Mouse (Mus musculus) heart, embryonic 16.5 days (tissue): ENCODE results near the gene Pla2g2d. TPM values are rescaled to one million over a fixed set of nuclear protein-coding genes. Genes with fewer than 3 reads are reported as not detected.

Source experiments
- ATAC-seq: fragments of 200-750 bp; cut with Nextera tagmentation; replicated peaks from 2 replicates; pipeline ENCODE4 v1.8.0; 2017; ENCODE audit warnings: moderate number of reproducible peaks; ENCODE audit not compliant: insufficient read depth, low FRiP score; ENCODE audit errors: extremely low read depth
- H3K27ac ChIP-seq: fragments of 300-500 bp; sonication (generic); 2 replicates; pipeline ENCODE4 v1.5.1; 2014; ENCODE audit warnings: mild to moderate bottlenecking, low read length, control low read depth, moderate library complexity
- H3K27me3 ChIP-seq: fragments of 300-500 bp; sonication (generic); 2 replicates; pipeline ENCODE4 v1.6.1; 2014; ENCODE audit warnings: low read length, mixed read lengths; ENCODE audit not compliant: control insufficient read depth, insufficient read depth
- H3K36me3 ChIP-seq: fragments of 300-500 bp; sonication (generic); 2 replicates; pipeline ENCODE4 v1.6.1; 2014; ENCODE audit not compliant: control insufficient read depth, insufficient read depth
- H3K4me1 ChIP-seq: fragments of 300-500 bp; sonication (generic); 2 replicates; pipeline ENCODE4 v1.6.1; 2014; ENCODE audit warnings: low read length, mixed read lengths; ENCODE audit not compliant: control insufficient read depth, insufficient read depth
- H3K4me2 ChIP-seq: fragments of 300-500 bp; sonication (generic); 2 replicates; pipeline ENCODE4 v1.6.1; 2014; ENCODE audit warnings: low read depth, mild to moderate bottlenecking, control low read depth, low read length
- H3K4me3 ChIP-seq: fragments of 300-500 bp; sonication (generic); 2 replicates; pipeline ENCODE4 v1.5.1; 2014; ENCODE audit warnings: mild to moderate bottlenecking, control low read depth, low read length
- H3K9ac ChIP-seq: fragments of 300-500 bp; sonication (generic); 2 replicates; pipeline ENCODE4 v1.6.1; 2014; ENCODE audit warnings: low read length, control low read depth
- H3K9me3 ChIP-seq: fragments of 300-500 bp; sonication (generic); replicated peaks from 2 replicates; pipeline ENCODE4 v1.6.1; 2016; ENCODE audit warnings: low read length; ENCODE audit not compliant: control insufficient read depth
- WGBS: fragments of 180-500 bp; shearing (Covaris S2); extraction: QIAGEN DNeasy Blood & Tissue Kit; methylation state at CpG from one replicate; pipeline ENCODE4 v1.1.7; 2014; 5-methylcytosine and 5-hydroxymethylcytosine counted together
- polyA plus RNA-seq: library from polyadenylated mRNA; unstranded; fragments of >200 nt; fragmentation: Nextera tagmentation; extraction: Ambion mirVana; gene quantifications from 2 replicates; pipeline ENCODE4 v1.2.1, GENCODE M21; 2015

Pla2g2d gene
- polyA plus RNA-seq, 1 experiment from 2014 or later: not detected

- no peaks in the 10 kb centered on the region for H3K4me1 ChIP-seq
- ATAC-seq: no peak
- no peak overlapping the region for H3K4me2 ChIP-seq
- H3K36me3 ChIP-seq: no peaks in the 10 kb centered on the region
- H3K4me3 ChIP-seq: no peak overlapping the region
- H3K9me3 ChIP-seq: no peaks in the 10 kb centered on the region
- WGBS: 33% methylated on average over 9 of the region's 9 CpGs
- H3K27ac ChIP-seq: no peak overlapping the region
- peaks cover 3% of the 10 kb centered on the region; the same call in 1 of the 2 replicates for H3K27me3 ChIP-seq
- no peak overlapping the region for H3K9ac ChIP-seq
These were observed 17.1 kb downstream of the Pla2g2d start for GRCm38 (mm10) chr4:138792599-138792998.

GRCm38 (mm10) chr4:138793276-138793675 is 17.7 kb downstream of the Pla2g2d start:
- no peak for ATAC-seq
- Histone ChIP-seq H3K4me1 (no peaks in the 10 kb centered on the region), H3K36me3 (no peaks in the 10 kb centered on the region), H3K9me3 (no peaks in the 10 kb centered on the region), H3K4me2 (no peak overlapping the region), H3K4me3 (no peak overlapping the region), H3K27me3 (peaks cover 2% of the 10 kb centered on the region; the same call in 1 of the 2 replicates), H3K27ac (no peak overlapping the region), H3K9ac (no peak overlapping the region)
- 58% methylated on average over 2 of the region's 2 CpGs for WGBS

- H3K27me3 ChIP-seq: peaks cover 2% of the 10 kb centered on the region; the same call in 1 of the 2 replicates
- no peak for ATAC-seq
- WGBS: 81% methylated on average over 6 of the region's 6 CpGs
These were observed 18.8 kb downstream of the Pla2g2d start for GRCm38 (mm10) chr4:138794344-138794743.

GRCm38 (mm10) chr4:138796513-138797216 is 21.1 kb downstream of the Pla2g2d start:
- H3K4me2 ChIP-seq: no peak overlapping the region
- peaks cover 3% of the 10 kb centered on the region for H3K27me3 ChIP-seq
- 43% methylated on average over 6 of the region's 6 CpGs for WGBS
- no peak overlapping the region for H3K27ac ChIP-seq
- H3K36me3 ChIP-seq: no peaks in the 10 kb centered on the region
- no peaks in the 10 kb centered on the region for H3K9me3 ChIP-seq
- H3K9ac ChIP-seq: no peak overlapping the region
- H3K4me1 ChIP-seq: peaks cover 4% of the 10 kb centered on the region; the same call in 1 of the 2 replicates
- ATAC-seq: no peak
- H3K4me3 ChIP-seq: no peak overlapping the region

More at GRCm38 (mm10) chr4:138794344-138794743, 18.8 kb downstream of the Pla2g2d start:
- H3K4me2 ChIP-seq: no peak overlapping the region
- H3K4me3 ChIP-seq: no peak overlapping the region
- H3K9me3 ChIP-seq: no peaks in the 10 kb centered on the region
- H3K4me1 ChIP-seq: no peaks in the 10 kb centered on the region
- H3K36me3 ChIP-seq: no peaks in the 10 kb centered on the region
- no peak overlapping the region for H3K9ac ChIP-seq
- no peak overlapping the region for H3K27ac ChIP-seq

GRCm38 (mm10) chr4:138797217-138797570 is 21.7 kb downstream of the Pla2g2d start:
- Histone ChIP-seq H3K9ac (no peak overlapping the region), H3K9me3 (no peaks in the 10 kb centered on the region; the same call in 1 of the 2 replicates), H3K4me3 (no peak overlapping the region), H3K27ac (no peak overlapping the region), H3K36me3 (no peaks in the 10 kb centered on the region), H3K4me1 (peaks cover 4% of the 10 kb centered on the region; the same call in 1 of the 2 replicates), H3K27me3 (peaks cover 4% of the 10 kb centered on the region), H3K4me2 (no peak overlapping the region)
- no peak for ATAC-seq
- 74% methylated on average over 4 of the region's 4 CpGs for WGBS

GRCm38 (mm10) chr4:138800134-138800744 is 24.7 kb downstream of the Pla2g2d start:
- WGBS: 52% methylated on average over 12 of the region's 12 CpGs
- Histone ChIP-seq H3K4me2 (peak overlapping the region; percentile 8; the same call in 1 of the 2 replicates), H3K27me3 (peaks cover 8% of the 10 kb centered on the region), H3K4me1 (peaks cover 4% of the 10 kb centered on the region; the same call in 1 of the 2 replicates), H3K27ac (no peak overlapping the region), H3K9ac (no peak overlapping the region), H3K9me3 (no peaks in the 10 kb centered on the region; the same call in 1 of the 2 replicates), H3K4me3 (no peak overlapping the region), H3K36me3 (no peaks in the 10 kb centered on the region)
- ATAC-seq: 0 out of 2 replicates have a peak, but pooled peaks have one; percentile 10

GRCm38 (mm10) chr4:138801631-138802030 is 26.1 kb downstream of the Pla2g2d start:
- Histone ChIP-seq H3K36me3 (no peaks in the 10 kb centered on the region), H3K27ac (no peak overlapping the region), H3K27me3 (peaks cover 8% of the 10 kb centered on the region), H3K4me2 (no peak overlapping the region), H3K9me3 (no peaks in the 10 kb centered on the region; the same call in 1 of the 2 replicates), H3K4me1 (peaks cover 4% of the 10 kb centered on the region; the same call in 1 of the 2 replicates), H3K9ac (no peak overlapping the region), H3K4me3 (no peak overlapping the region)
- 71% methylated on average over 4 of the region's 4 CpGs for WGBS
- no peak for ATAC-seq

- no peak for ATAC-seq
- H3K4me1 ChIP-seq: peaks cover 4% of the 10 kb centered on the region; the same call in 1 of the 2 replicates
- H3K4me3 ChIP-seq: no peak overlapping the region
- WGBS: 88% methylated on average over 11 of the region's 11 CpGs
- H3K9me3 ChIP-seq: no peaks in the 10 kb centered on the region; the same call in 1 of the 2 replicates
- peaks cover 8% of the 10 kb centered on the region for H3K27me3 ChIP-seq
- no peaks in the 10 kb centered on the region for H3K36me3 ChIP-seq
- H3K27ac ChIP-seq: no peak overlapping the region
- no peak overlapping the region for H3K4me2 ChIP-seq
- no peak overlapping the region for H3K9ac ChIP-seq
These were observed 27.4 kb downstream of the Pla2g2d start for GRCm38 (mm10) chr4:138802917-138803316.

GRCm38 (mm10) chr4:138805248-138805647 is 29.7 kb downstream of the Pla2g2d start:
- 72% methylated on average over 8 of the region's 8 CpGs for WGBS
- H3K36me3 ChIP-seq: no peaks in the 10 kb centered on the region
- H3K27me3 ChIP-seq: peaks cover 19% of the 10 kb centered on the region
- H3K9me3 ChIP-seq: no peaks in the 10 kb centered on the region; the same call in 1 of the 2 replicates
- H3K9ac ChIP-seq: no peak overlapping the region
- H3K4me3 ChIP-seq: no peak overlapping the region
- H3K4me2 ChIP-seq: no peak overlapping the region
- H3K4me1 ChIP-seq: peaks cover under 1% of the 10 kb centered on the region; the same call in 1 of the 2 replicates
- no peak overlapping the region for H3K27ac ChIP-seq
- ATAC-seq: no peak
